ENCODE assay signal across 8 mouse cellular contexts in the genomic region with DNA sequence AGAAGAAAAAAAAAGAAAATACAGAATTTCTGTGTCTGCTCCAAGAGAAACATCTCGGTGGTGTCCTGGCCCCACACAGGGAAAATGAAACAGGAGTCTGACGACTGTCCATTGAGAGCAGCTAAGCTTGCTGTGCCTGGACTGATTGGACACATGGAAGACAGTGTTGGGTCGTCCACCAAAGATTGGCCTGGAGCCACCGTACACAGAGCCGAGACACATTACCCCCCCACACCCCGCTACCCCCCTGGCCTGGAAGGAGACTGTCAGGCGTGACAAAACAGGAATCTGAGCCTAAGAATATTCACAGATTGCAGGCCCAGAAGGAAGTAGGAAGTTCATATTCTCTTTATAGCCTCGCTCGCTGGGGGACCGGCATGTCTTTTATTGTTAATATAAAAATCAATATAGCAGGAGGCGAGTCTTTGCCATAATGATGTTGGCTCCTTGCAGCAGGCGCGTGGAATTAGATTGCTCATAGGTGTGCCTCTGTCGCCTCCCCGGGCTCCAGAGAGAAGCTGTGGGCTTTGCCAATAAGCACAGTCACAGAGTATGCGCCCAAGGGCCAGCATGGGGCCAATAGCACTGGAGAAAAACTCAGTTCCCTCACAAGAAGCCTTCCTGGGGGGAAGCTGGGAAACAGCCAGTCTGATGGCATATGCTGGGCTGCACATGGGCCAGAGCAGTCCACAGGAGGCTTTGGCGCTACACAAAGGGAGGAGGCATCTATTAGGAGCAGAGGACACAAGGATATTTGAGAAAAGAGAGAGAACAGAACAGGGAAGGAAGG. TPM values are rescaled to one million over a fixed set of nuclear protein-coding genes. Genes with fewer than 3 reads are reported as not detected.
A peak's percentile ranks its signal among the peaks of the same experiment; 100 is the strongest.
DNase-seq lines count a peak whose midpoint lies in the region; ATAC-seq lines count a peak whose summit lies in the region.

No protein-coding gene starts in this region.

- no peaks in the 10 kb centered on the region for H3K27me3 ChIP-seq in kidney, embryonic 14.5 days (ENCODE audit: control insufficient read depth, insufficient read depth, low read length)
- H3K27me3 ChIP-seq in midbrain, embryonic 12.5 days = no peaks in the 10 kb centered on the region
- H3K27me3 ChIP-seq in liver, embryonic 11.5 days (replicated peaks; ENCODE audit: control insufficient read depth, insufficient read depth, low read length) = no peaks in the 10 kb centered on the region

- H3K9ac ChIP-seq in kidney, embryonic 14.5 days (ENCODE audit: low read depth, low read length) = no peak overlapping the region
- no peak overlapping the region for H3K9ac ChIP-seq in midbrain, embryonic 12.5 days (replicated peaks)
- no peak overlapping the region for H3K9ac ChIP-seq in liver, embryonic 11.5 days (ENCODE audit: low read depth, low read length)

- no peaks in the 10 kb centered on the region for H3K36me3 ChIP-seq in kidney, embryonic 14.5 days (ENCODE audit: control insufficient read depth, insufficient read depth, low read length)
- H3K36me3 ChIP-seq in midbrain, embryonic 12.5 days = no peaks in the 10 kb centered on the region
- no peaks in the 10 kb centered on the region for H3K36me3 ChIP-seq in liver, embryonic 11.5 days (ENCODE audit: control insufficient read depth, insufficient read depth, low read length)

- ATAC-seq in kidney, embryonic 14.5 days (ENCODE audit: low FRiP score, low TSS enrichment) = peak; percentile 57
- peak; percentile 62; the same call in 1 of the 2 replicates for ATAC-seq in midbrain, embryonic 12.5 days (ENCODE audit: low FRiP score, low read depth)
- ATAC-seq in liver, embryonic 11.5 days (replicated peaks; ENCODE audit: low FRiP score) = no peak

- 0 out of 2 replicates have a peak, but pooled peaks cover 7% of the 10 kb centered on the region for H3K4me1 ChIP-seq in kidney, embryonic 14.5 days (ENCODE audit: control insufficient read depth, insufficient read depth, low read length)
- H3K4me1 ChIP-seq in midbrain, embryonic 12.5 days = peaks cover 10% of the 10 kb centered on the region; the same call in 1 of the 2 replicates
- H3K4me1 ChIP-seq in liver, embryonic 11.5 days (replicated peaks; ENCODE audit: control insufficient read depth, insufficient read depth, low read length) = no peaks in the 10 kb centered on the region

- H3K4me3 ChIP-seq in kidney, embryonic 14.5 days (ENCODE audit: low read length) = no peak overlapping the region
- no peak overlapping the region for H3K4me3 ChIP-seq in midbrain, embryonic 12.5 days
- H3K4me3 ChIP-seq in liver, embryonic 11.5 days (ENCODE audit: low read depth, low read length) = no peak overlapping the region

- H3K4me2 ChIP-seq in kidney, embryonic 14.5 days (replicated peaks; ENCODE audit: low read depth, low read length) = no peak overlapping the region
- no peak overlapping the region for H3K4me2 ChIP-seq in midbrain, embryonic 12.5 days (replicated peaks)
- no peak overlapping the region for H3K4me2 ChIP-seq in liver, embryonic 11.5 days

- intact Hi-C loops in heart, postnatal 36 days (cut with DNase I) = no loop called here
- intact Hi-C loops in left cerebral cortex, postnatal 25 days (cut with DNase I) = no loop called here

- 59% methylated on average over 17 of the region's 17 CpGs for WGBS in kidney, embryonic 14.5 days
- 53% methylated on average over 17 of the region's 17 CpGs for WGBS in midbrain, embryonic 12.5 days
- WGBS in liver, embryonic 11.5 days = 82% methylated on average over 17 of the region's 17 CpGs

- H3K9me3 ChIP-seq in kidney, embryonic 14.5 days (ENCODE audit: control insufficient read depth, low read length) = no peaks in the 10 kb centered on the region
- no peaks in the 10 kb centered on the region; the same call in 1 of the 2 replicates for H3K9me3 ChIP-seq in midbrain, embryonic 12.5 days
- no peaks in the 10 kb centered on the region for H3K9me3 ChIP-seq in liver, embryonic 11.5 days (ENCODE audit: control insufficient read depth, low read length)

- H3K27ac ChIP-seq in kidney, embryonic 14.5 days (ENCODE audit: low read depth, low read length) = no peak overlapping the region
- H3K27ac ChIP-seq in midbrain, embryonic 12.5 days (replicated peaks) = peak overlapping the region; percentile 47
- no peak overlapping the region for H3K27ac ChIP-seq in liver, embryonic 11.5 days (ENCODE audit: low read depth, low read length)

- DNase-seq in kidney, adult 8-10 months = no peak
- DNase-seq in cerebellum, postnatal 14 days = peak; percentile 84 to 94
- DNase-seq in heart, postnatal 36 days = peak; percentile 2 to 6
- no peak for DNase-seq in left cerebral cortex, postnatal 25 days (ENCODE audit: low spot score in 2 of 2)
- DNase-seq in liver, embryonic 11.5 days (ENCODE audit: low spot score) = no peak
- no peak for DNase-seq in T-cell, adult 2 months (ENCODE audit: low spot score)

RNA-seq across cellular contexts. Expression of gene Tmem132c, which starts 49.0 kb away (rescaled TPM):
- 0.71 and 0.77 TPM in 2 replicates for polyA plus RNA-seq in kidney, embryonic 14.5 days (2014; fragmentation: Nextera tagmentation; extraction: Ambion mirVana)
- under 1 TPM; 0.11 TPM for total RNA-seq in heart, postnatal 36 days (2021)
- 18.4 and 19.7 TPM in 2 replicates for polyA plus RNA-seq in midbrain, embryonic 12.5 days (2016; fragmentation: Nextera tagmentation; extraction: Ambion mirVana)
- total RNA-seq in left cerebral cortex, postnatal 25 days (2021) = 1 to 10 TPM; 6.0 to 6.4 TPM
- 2.8 and 3.1 TPM in 2 replicates for polyA plus RNA-seq in liver, embryonic 11.5 days (2014; fragmentation: Nextera tagmentation; extraction: Ambion mirVana)

Comparison
In these comparisons a context has a peak if more than half of its experiments do, and no peak if none do; other contexts are left out.
1. DNase-seq: peak in cerebellum, postnatal 14 days (2 of 2) and heart, postnatal 36 days (2 of 2); none in kidney, adult 8-10 months (0 of 2), left cerebral cortex, postnatal 25 days (0 of 2), liver, embryonic 11.5 days (single experiment) and T-cell, adult 2 months (single experiment).